Mouse (Mus musculus) left cerebral cortex, adult 18-20 months (tissue): ENCODE measurements around the gene Selplg. TPM values are rescaled to one million over a fixed set of nuclear protein-coding genes. Genes with fewer than 3 reads are reported as not detected.

ENCODE experiments used
- DNase-seq, 2 experiments: peaks; one replicate each; pipeline ENCODE4 v3.0.0; 2021 to 2022; ENCODE audit warnings: low spot score in 2 of 2, mixed read lengths in 1 of 2
- total RNA-seq, 2 experiments: library from RNA; stranded (reverse); gene quantifications; 2 replicates each; pipeline ENCODE4 v1.2.3; 2021

Selplg gene
- total RNA-seq, 2 experiments from 2014 or later = 26.3 to 27.5 TPM

- DNase-seq = no peak
These were observed 23.3 kb upstream of the Selplg start for GRCm38 (mm10) chr5:113855696-113856095.

DNA sequence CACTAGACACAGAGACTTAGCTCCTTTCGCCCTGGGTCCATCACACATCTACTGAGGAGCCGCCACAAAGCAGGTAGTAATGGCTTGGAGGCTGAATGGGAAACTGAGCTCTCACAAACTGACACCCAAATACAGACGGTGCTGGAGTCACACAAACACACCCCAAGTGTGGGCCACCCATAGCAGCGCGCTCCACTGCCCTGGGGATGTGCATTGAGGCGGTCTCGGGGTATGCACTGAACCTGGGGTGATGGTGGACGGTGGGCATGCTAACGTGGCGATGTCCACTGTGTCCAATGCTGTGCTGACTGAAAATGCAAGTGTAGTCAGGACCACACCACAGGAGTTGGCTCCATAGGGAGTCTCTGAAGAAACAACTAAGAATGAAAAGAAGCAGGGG lies 22.7 kb upstream of the Selplg start:
- DNase-seq = no peak

DNA sequence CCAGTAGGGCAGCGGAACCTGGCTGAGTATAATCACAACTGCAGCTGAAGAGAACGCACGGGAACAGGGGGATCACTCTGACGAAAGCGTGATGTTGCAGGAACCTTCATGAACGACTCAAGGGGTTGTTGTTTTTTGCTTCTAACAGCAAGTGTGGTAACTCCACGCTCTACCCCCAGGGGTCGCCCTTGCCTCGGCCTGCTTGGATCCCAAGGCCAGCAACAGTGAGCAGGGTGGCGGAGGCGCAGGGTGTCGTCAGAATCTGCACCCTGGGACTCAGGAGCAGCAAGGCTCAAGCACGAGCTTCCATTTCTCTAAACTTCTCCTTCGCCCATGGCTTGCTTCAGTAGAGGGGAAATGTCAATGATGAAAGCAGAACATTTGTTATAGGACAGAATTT lies 22.1 kb upstream of the Selplg start:
- peak; percentile 84 to 88 for DNase-seq

DNA sequence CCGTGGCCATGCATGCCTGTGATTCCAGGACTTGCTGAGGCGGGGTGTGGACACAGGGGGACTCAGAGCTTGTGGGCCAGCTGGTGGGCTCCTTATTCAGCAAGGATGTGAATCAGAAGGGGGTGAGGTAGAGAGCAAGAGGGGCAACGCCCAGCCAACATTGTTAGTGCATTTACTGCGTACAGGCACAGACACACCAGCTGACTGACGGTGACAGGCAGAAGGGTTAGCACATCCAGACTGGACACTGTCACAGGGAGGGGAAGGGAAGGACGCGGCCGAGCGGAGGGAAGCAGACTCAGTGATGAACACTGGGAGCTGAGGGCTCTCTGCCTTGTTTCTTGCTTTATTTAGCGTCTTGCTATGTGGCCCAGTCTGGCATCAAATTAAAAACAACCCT lies 21.1 kb upstream of the Selplg start:
- no peak for DNase-seq

GRCm38 (mm10) chr5:113852463-113852862 lies 20.0 kb upstream of the Selplg start:
- no peak for DNase-seq

DNA sequence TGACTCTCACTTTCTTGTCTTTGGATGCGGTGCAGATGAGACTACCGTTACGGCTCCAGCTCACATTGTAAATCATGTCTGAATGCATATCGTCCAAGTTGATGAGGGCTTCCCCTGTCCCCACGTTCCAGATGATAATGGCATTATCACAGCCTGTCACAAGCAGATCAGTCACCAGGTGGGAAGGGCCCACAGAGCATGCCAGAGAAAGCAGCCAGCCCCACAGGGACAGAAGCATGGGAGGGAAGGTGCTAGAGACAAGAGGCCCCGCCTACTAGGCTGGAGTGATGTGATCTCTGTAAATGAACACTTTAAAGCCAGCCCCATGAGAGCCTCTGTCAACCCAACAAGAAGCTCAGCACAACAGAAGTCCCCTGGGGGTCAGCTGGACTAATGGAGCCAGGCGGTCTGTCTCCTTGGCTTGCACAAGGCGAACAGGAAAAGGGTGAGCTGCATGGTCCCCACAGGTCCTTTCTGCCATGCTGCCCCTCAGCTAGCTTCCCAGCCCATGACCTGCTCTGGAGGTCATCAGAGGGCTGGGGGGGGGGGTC lies 18.3 kb upstream of the Selplg start:
- DNase-seq = no peak

DNA sequence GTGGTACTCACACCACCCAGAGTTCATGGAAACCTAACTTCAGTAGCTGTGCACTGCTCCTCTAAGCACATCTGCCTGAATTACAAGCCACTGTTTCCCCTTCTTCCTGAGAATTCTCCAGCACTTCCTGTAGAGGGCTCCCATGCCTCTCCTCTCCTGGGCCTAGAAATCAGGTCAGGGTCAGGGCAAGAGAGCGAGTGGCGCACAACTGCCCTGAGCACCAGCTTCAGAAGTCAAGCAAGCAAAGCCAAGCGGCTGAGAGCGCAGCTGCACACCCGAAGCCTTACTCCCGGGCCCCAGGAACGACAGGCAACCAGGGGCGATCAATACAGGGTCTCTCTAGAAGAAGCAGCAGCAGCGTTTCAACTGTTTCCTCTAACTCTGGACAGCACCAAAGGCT lies 15.2 kb upstream of the Selplg start:
- no peak for DNase-seq

- no peak for DNase-seq
These were observed 14.2 kb upstream of the Selplg start for GRCm38 (mm10) chr5:113846656-113847055.

GRCm38 (mm10) chr5:113845627-113846026 lies 13.2 kb upstream of the Selplg start:
- no peak for DNase-seq

- peak; percentile 73 to 80 for DNase-seq
These were observed 12.3 kb upstream of the Selplg start for GRCm38 (mm10) chr5:113844721-113845120.

DNA sequence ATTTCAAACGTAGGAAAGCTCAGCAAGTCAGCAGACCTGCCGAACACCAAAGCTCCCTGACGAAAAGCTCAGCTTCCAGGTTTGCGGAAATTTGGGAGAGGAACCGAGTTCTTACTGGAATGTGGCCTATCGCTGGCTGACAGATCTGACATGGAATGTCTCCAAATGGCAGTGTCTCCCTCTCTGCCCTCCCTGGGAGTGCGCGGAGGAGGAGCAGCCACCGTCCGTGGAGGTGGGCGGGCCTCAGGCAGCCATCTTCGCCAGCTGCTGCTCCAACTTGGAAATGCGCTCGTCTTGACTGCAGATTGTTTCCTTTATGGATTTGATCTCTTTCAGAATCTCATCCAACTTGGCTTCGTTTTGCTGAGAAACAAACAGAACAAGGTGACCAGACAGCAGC lies 11.7 kb upstream of the Selplg start:
- DNase-seq = peak; percentile 46 to 67

DNA sequence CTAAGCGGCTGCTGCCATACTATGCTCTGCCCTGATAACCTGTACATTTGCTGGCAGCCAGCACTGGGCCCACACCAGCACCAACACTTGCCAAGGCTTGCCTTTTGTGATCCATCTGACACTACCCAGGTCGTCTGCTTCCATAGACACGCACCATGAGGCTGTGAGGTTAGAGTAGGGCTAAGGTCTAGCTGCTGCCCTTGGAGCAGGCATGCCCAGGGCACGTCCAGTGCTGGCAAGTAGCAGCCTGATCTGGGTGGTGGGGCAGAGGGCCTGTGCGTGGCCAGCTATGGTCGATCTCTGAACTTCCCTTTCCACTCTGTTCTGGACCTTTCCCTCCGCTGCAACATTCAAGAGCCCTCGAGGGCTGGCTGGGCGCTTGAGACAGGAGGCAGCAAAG lies 10.5 kb upstream of the Selplg start:
- DNase-seq = no peak

GRCm38 (mm10) chr5:113842244-113842643 lies 9.8 kb upstream of the Selplg start:
- DNase-seq = no peak

GRCm38 (mm10) chr5:113841243-113842225 lies 9.1 kb upstream of the Selplg start:
- no peak for DNase-seq

DNA sequence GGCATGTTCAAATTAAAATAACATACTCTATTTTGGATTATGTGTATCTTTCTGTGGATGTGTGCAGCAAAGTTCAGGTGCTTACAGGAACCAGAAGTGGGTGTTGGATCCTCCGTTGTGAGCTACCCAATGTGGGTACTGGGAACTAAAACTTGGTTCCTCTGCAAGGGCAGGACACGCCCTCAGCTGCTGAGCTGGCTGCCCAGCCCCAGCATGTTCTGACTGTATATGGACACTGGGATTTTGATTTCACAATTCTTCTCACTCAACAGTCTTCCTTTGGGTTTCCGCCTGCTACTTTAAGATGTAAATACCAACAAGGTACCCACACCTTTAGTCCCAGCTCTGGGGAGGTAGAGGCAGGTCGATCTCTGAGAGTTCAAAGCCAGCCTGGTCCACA lies 8.0 kb upstream of the Selplg start:
- no peak for DNase-seq

- no peak for DNase-seq
These were observed 4.5 kb upstream of the Selplg start for GRCm38 (mm10) chr5:113836961-113837360.

- no peak for DNase-seq
These were observed 988 bp upstream of the Selplg start for GRCm38 (mm10) chr5:113833316-113833947.

- no peak for DNase-seq
These were observed 703 bp downstream of the Selplg start for GRCm38 (mm10) chr5:113831741-113832140.

GRCm38 (mm10) chr5:113830796-113831195 lies 1.6 kb downstream of the Selplg start:
- DNase-seq = no peak

GRCm38 (mm10) chr5:113830292-113830643 lies 2.2 kb downstream of the Selplg start:
- no peak for DNase-seq

DNA sequence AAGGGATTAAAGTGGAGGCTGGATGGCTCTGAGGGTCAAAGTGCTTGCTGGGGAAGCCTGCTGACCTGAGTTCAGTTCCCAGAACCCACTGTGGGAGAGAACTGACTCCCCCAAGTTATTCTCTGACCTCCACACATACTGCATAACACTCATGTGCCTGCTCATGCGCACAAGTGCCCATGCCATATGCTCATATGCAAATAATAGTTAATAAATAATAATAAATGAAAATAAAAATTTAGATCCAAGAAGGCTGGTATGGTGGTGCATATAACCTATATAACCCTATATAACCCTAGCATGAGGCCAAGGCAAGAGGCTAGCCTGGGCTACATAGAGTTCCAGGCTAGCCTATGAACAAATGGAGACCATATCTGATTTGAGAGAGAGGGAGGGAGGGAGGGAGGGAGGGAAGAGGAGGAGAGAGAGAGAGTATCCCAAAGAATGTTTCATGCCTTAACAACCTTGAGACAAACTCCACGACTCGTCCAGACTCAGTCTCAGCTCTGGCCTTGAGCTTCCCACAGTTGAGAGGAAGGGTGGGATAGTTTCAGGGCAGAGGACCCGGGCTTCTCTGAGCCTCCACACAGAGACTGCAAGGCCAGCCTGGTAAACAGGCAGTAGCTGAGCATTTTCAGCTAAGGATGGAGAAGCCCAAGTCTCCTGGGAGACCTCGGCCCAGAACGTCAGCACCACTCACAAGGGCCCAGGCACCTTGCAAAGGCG lies 2.7 kb downstream of the Selplg start:
- DNase-seq = no peak

- no peak for DNase-seq
These were observed 4.0 kb downstream of the Selplg start for GRCm38 (mm10) chr5:113828481-113828880.
